Mouse (Mus musculus) lung, adult 2 months (tissue): ENCODE measurements around the gene Gcnt2. TPM values are rescaled to one million over a fixed set of nuclear protein-coding genes. Genes with fewer than 3 reads are reported as not detected.
A peak's percentile ranks its signal among the peaks of the same experiment; 100 is the strongest.

Experiments
- DNase-seq: peaks from one replicate; pipeline ENCODE4 v3.0.0; 2022
- H3K4me1 ChIP-seq: fragments of 200-500 bp; 2 replicates; pipeline ENCODE4 v1.6.1; 2011; ENCODE audit warnings: low read length; ENCODE audit not compliant: control insufficient read depth, insufficient read depth
- H3K4me3 ChIP-seq: fragments of 200-500 bp; replicated peaks from 2 replicates; pipeline ENCODE3; 2011; ENCODE audit warnings: low read depth, mild to moderate bottlenecking, control low read depth, low read length; ENCODE audit errors: extremely low read depth
- CTCF ChIP-seq: fragments of 200-500 bp; IDR thresholded peaks from 2 replicates; pipeline ENCODE4 v1.5.1; 2011; ENCODE audit warnings: mild to moderate bottlenecking, low read length, control low read depth; ENCODE audit not compliant: insufficient read depth
- POLR2A ChIP-seq: fragments of 200-500 bp; IDR thresholded peaks from 2 replicates; pipeline ENCODE4 v1.6.1; 2011; ENCODE audit warnings: low read depth, mild to moderate bottlenecking, control low read depth, low read length, borderline replicate concordance; ENCODE audit errors: extremely low read depth
- WGBS: fragments of 180-500 bp; shearing (Covaris S2); methylation state at CpG from one replicate; pipeline ENCODE4 v1.1.7; 2018; 5-methylcytosine and 5-hydroxymethylcytosine counted together
- polyA plus RNA-seq: library from polyadenylated mRNA; depleted of rRNA; stranded (reverse); fragments of >200 nt; gene quantifications from 2 replicates; pipeline ENCODE4 v1.2.3, GENCODE M21; 2012

Gcnt2 gene
- polyA plus RNA-seq, 1 experiment = 17.5 TPM

DNA sequence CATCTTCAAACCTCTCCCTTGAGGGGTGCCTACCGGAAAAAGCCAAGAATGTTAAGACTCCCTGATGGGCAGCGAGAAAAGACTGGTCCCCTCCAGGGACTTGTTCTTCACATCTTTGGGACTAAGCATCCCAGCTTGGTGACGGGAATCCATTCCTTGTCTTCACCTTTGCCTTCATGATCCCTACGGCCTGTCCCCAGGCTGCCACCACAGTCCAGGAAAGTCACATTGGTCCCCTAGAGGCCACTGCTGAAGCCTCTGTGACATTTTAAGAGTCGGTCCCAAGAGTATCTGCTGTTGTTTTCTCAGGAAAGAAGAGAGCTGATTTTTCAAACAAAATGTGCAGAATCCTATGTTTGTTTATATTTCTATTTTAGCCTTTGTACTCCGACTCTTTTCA lies 52.4 kb downstream of the Gcnt2 start:
- DNase-seq = no peak
- WGBS = 88% methylated on average over 6 of the region's 6 CpGs
- no peak for TF ChIP-seq CTCF
- TF ChIP-seq POLR2A = no peak
- Histone ChIP-seq H3K4me1 (peaks cover 18% of the 10 kb centered on the region), H3K4me3 (no peak overlapping the region)

- TF ChIP-seq CTCF (no peak), POLR2A (no peak)
- Histone ChIP-seq H3K4me1 (peaks cover 12% of the 10 kb centered on the region), H3K4me3 (no peak overlapping the region)
- WGBS = 77% methylated on average over 14 of the region's 14 CpGs
- DNase-seq = no peak
Measured at GRCm38 (mm10) chr13:40913395-40914018, 54.0 kb downstream of the Gcnt2 start.

- TF ChIP-seq CTCF (no peak), POLR2A (no peak)
Measured at GRCm38 (mm10) chr13:40914053-40914585, 54.6 kb downstream of the Gcnt2 start.

GRCm38 (mm10) chr13:40916321-40917160 lies 57.0 kb downstream of the Gcnt2 start:
- no peak for TF ChIP-seq CTCF
- no peak for TF ChIP-seq POLR2A
- peaks cover 19% of the 10 kb centered on the region for H3K4me1 ChIP-seq
- WGBS = 19% methylated on average over 21 of the region's 21 CpGs
- H3K4me3 ChIP-seq = peak overlapping the region; percentile 13
- no peak for DNase-seq

More at GRCm38 (mm10) chr13:40914053-40914585, 54.6 kb downstream of the Gcnt2 start:
- Histone ChIP-seq H3K4me3 (no peak overlapping the region), H3K4me1 (peaks cover 12% of the 10 kb centered on the region)
- DNase-seq = no peak
- 33% methylated on average over 4 of the region's 4 CpGs for WGBS

DNA sequence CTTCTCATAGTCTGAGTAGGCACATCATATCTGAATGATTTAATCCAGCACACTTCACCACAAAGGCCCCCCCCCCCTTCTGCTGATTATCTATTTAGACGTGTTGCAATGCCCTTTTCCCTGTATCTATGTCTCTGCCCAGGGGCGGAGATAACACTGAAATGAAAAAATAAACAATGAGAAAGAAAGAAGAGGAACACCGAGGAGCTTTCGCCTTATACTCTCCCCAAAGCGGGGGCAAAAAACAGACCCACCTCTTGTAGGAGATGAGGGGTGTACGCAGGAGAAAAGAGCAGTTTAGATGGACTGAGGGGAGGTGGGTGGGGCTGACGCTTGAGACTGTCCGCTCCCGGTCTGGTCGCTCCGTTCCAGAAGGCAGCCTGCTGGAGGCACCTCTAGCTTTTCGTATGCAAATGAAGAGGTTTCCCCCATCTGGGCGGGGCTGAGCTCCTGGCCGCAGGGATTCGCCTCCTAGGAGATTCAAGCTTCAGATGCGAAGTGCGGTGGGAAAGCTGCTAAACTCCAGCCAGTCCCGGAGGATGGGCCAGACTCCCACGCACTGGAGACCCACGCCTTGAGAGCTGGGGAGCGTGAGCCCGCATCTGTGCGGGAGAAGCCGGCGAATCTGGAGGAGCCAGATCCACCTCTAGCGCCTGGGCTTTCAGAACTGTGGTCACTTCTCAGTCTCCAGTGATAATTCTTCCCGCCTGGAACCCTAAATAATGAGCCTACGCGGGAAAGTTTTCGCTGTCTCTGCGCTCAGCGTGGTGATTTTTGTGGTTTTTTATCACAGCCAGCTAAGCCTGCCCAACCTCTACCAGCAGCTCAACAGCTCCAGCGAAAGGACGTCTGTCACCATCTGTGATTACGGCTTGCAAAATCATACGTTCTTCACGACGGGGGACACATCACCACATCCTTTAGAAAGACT lies 57.9 kb downstream of the Gcnt2 start:
- 6% methylated on average over 38 of the region's 38 CpGs for WGBS
- Histone ChIP-seq H3K4me3 (peak overlapping the region; percentile 85), H3K4me1 (peaks cover 19% of the 10 kb centered on the region)
- peak; percentile 69 for DNase-seq
- TF ChIP-seq CTCF = no peak
- peak; percentile 47; the same call in 1 of the 2 replicates for TF ChIP-seq POLR2A

- peaks cover 11% of the 10 kb centered on the region for H3K4me1 ChIP-seq
- peak; percentile 41 for DNase-seq
- no peak overlapping the region for H3K4me3 ChIP-seq
- TF ChIP-seq CTCF = no peak
- TF ChIP-seq POLR2A = no peak
- WGBS = 20% methylated on average over 8 of the region's 8 CpGs
Measured at GRCm38 (mm10) chr13:40921326-40922059, 61.9 kb downstream of the Gcnt2 start.

DNA sequence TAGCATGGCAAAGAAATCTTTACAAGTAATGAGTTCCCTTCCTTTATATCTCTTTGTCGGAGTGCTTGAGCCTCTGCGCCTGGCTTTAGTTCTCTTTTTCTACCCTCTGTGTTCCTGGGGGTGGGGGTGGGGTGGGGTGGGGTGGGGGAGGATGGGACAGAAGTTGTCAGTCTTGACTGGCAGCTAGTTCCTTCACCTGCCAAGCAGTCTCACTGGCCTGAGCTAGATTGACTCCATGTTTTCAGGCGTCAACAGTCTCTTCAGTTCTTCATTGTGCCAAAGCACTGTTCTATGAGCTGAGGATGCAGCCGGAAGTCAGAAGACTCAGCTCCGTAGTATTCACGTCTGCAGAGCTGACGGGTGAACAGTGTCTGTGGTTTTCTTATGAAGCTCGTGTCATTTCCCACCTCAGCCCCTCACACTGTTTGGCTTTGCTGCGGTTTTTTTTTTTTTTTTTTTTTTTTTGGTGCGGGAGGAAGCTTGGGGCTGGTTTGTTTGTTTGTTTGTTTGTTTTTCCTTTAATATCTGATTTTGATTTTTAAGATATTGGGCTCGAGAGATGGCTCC lies 62.8 kb downstream of the Gcnt2 start:
- WGBS = 75% methylated on average over 11 of the region's 11 CpGs
- Histone ChIP-seq H3K4me3 (no peak overlapping the region), H3K4me1 (peaks cover 6% of the 10 kb centered on the region)
- TF ChIP-seq CTCF (no peak), POLR2A (no peak)
- DNase-seq = no peak

DNA sequence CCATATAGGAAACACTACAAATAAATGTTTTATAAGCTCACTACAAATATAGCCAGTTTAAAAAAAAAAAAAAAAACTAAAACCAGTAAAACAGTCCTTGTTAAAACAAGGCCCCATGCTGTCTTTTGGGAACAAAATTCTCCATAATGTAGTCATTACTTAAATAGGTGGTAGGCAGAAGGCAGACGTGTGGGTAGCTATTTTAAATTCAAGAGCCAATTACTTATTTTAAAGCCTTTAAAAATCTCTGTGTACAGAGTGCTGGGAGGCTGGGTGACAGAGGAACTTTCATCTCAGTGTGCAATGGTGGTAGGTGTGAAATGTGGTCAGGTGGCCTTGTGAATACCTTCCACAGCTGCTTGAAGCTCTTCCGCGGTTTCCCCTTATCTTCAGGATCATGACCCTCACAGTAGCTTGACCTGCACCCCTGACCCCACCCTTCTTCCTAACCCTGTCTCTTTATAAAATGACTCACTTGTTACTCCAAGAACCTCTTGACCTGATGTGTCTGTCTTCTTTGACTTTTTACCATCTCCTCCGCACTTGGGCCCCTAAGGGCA lies 64.3 kb downstream of the Gcnt2 start:
- Histone ChIP-seq H3K4me3 (no peak overlapping the region), H3K4me1 (peaks cover 12% of the 10 kb centered on the region)
- no peak for DNase-seq
- WGBS = 79% methylated on average over 4 of the region's 4 CpGs
- TF ChIP-seq CTCF = no peak
- TF ChIP-seq POLR2A = no peak
